Mouse (Mus musculus) megakaryocyte, embryonic 14.5 days (primary cell): Measurements from ENCODE around the gene 4933411K16Rik.

Experiments used
- FLI1 ChIP-seq: IDR thresholded peaks from 2 replicates; pipeline ENCODE4 v1.6.1; 2012; ENCODE audit warnings: low read length, inconsistent platforms, mixed read lengths
- GATA1 ChIP-seq: IDR thresholded peaks from 3 replicates; pipeline ENCODE4 v1.6.1; 2012; ENCODE audit warnings: mixed read lengths, low read length, inconsistent platforms, borderline replicate concordance

GRCm38 (mm10) chr19:42056719-42057409 is 4.8 kb downstream of the 4933411K16Rik start:
- TF ChIP-seq GATA1 (no peak), FLI1 (no peak)
